Mouse (Mus musculus) MEL (cell line): ENCODE data around the gene Ambp. TPM values are rescaled to one million over a fixed set of nuclear protein-coding genes. Genes with fewer than 3 reads are reported as not detected.

ENCODE experiments used
- DNase-seq: peaks from one replicate; pipeline ENCODE4 v3.0.0; 2011; ENCODE audit warnings: low read depth, low spot score
- H3K27ac ChIP-seq: 2 replicates; pipeline ENCODE4 v1.5.1; 2012; ENCODE audit warnings: low read depth, mild to moderate bottlenecking, control low read depth, low read length, moderate library complexity; ENCODE audit not compliant: control insufficient read depth
- H3K27me3 ChIP-seq, 2 experiments: fragments of 150-350 bp in 1 of 2; sonication (generic) in 1 of 2; 2 replicates each; pipeline ENCODE4 v1.6.1; 2012; ENCODE audit warnings: low read length in 2 of 2, mild to moderate bottlenecking in 2 of 2, improper control_type of control experiment in 1 of 2, moderate library complexity in 1 of 2; ENCODE audit not compliant: insufficient read depth in 2 of 2, control insufficient read depth in 1 of 2
- H3K36me3 ChIP-seq, 2 experiments: 2 replicates each; pipeline ENCODE4 v1.6.1; 2012 to 2014; ENCODE audit warnings: low read length in 2 of 2, improper control_type of control experiment in 1 of 2, inconsistent platforms in 1 of 2, mild to moderate bottlenecking in 1 of 2; ENCODE audit not compliant: insufficient read depth in 2 of 2, control insufficient read depth in 1 of 2
- H3K4me1 ChIP-seq, 2 experiments: fragments of 150-350 bp in 1 of 2; sonication (generic) in 1 of 2; 2 replicates each; pipeline ENCODE4 v1.6.1; 2012; ENCODE audit warnings: low read length in 2 of 2, improper control_type of control experiment in 1 of 2, mild to moderate bottlenecking in 1 of 2; ENCODE audit not compliant: insufficient read depth in 2 of 2, control insufficient read depth in 1 of 2
- H3K4me3 ChIP-seq, 2 experiments: fragments of 150-350 bp in 1 of 2; sonication (generic) in 1 of 2; 2 replicates each; pipeline ENCODE4 v1.5.1; 2012; ENCODE audit warnings: low read depth in 2 of 2, low read length in 2 of 2, mild to moderate bottlenecking in 2 of 2, moderate library complexity in 2 of 2, control low read depth in 1 of 2, improper control_type of control experiment in 1 of 2; ENCODE audit not compliant: control insufficient read depth in 1 of 2, insufficient read depth in 1 of 2
- H3K79me2 ChIP-seq: 2 replicates; pipeline ENCODE4 v1.6.1; 2012; ENCODE audit warnings: mild to moderate bottlenecking, low read length, moderate library complexity; ENCODE audit not compliant: control insufficient read depth, poor library complexity, insufficient read depth
- H3K9ac ChIP-seq: 2 replicates; pipeline ENCODE4 v1.6.1; 2012; ENCODE audit warnings: low read depth, mild to moderate bottlenecking, control low read depth, low read length, moderate library complexity; ENCODE audit not compliant: control insufficient read depth, poor library complexity, severe bottlenecking
- H3K9me3 ChIP-seq: fragments of 150-350 bp; sonication (generic); replicated peaks from 2 replicates; pipeline ENCODE4 v1.6.1; 2012; ENCODE audit warnings: mild to moderate bottlenecking, low read length, improper control_type of control experiment, moderate library complexity; ENCODE audit not compliant: insufficient read depth
- BHLHE40 ChIP-seq: IDR thresholded peaks from 2 replicates; pipeline ENCODE4 v1.6.1; 2012; ENCODE audit warnings: low read depth, mild to moderate bottlenecking, inconsistent platforms, low read length, improper control_type of control experiment, borderline replicate concordance
- CHD1 ChIP-seq: IDR thresholded peaks from 2 replicates; pipeline ENCODE4 v1.6.1; 2012; ENCODE audit warnings: low read depth, mild to moderate bottlenecking, inconsistent platforms, low read length, improper control_type of control experiment
- CHD2 ChIP-seq: IDR thresholded peaks from 2 replicates; pipeline ENCODE4 v1.6.1; 2011; ENCODE audit warnings: low read length, improper control_type of control experiment
- EP300 ChIP-seq, 2 experiments: IDR thresholded peaks; 2 replicates each; pipeline ENCODE4 v1.6.1; 2011; ENCODE audit warnings: improper control_type of control experiment in 2 of 2, low read length in 2 of 2, low read depth in 1 of 2, mild to moderate bottlenecking in 1 of 2
- MAFK ChIP-seq: IDR thresholded peaks from 2 replicates; pipeline ENCODE4 v1.6.1; 2011; ENCODE audit warnings: low read depth, mild to moderate bottlenecking, low read length, improper control_type of control experiment, borderline replicate concordance
- MXI1 ChIP-seq: IDR thresholded peaks from 2 replicates; pipeline ENCODE4 v1.6.1; 2011; ENCODE audit warnings: mild to moderate bottlenecking, low read depth, low read length, improper control_type of control experiment
- POLR2AphosphoS2 ChIP-seq: IDR thresholded peaks from 2 replicates; pipeline ENCODE4 v1.6.1; 2011; ENCODE audit warnings: low read length, improper control_type of control experiment
- RAD21 ChIP-seq: IDR thresholded peaks from 2 replicates; pipeline ENCODE4 v1.6.1; 2011; ENCODE audit warnings: mild to moderate bottlenecking, low read depth, low read length, improper control_type of control experiment
- RCOR1 ChIP-seq: IDR thresholded peaks from 2 replicates; pipeline ENCODE4 v1.6.1; 2012; ENCODE audit warnings: low read depth, mild to moderate bottlenecking, inconsistent platforms, low read length, improper control_type of control experiment
- TAL1 ChIP-seq: IDR thresholded peaks from 2 replicates; pipeline ENCODE4 v1.6.1; 2012; ENCODE audit warnings: mild to moderate bottlenecking, inconsistent platforms, low read length, moderate library complexity, mixed read lengths
- TCF12 ChIP-seq: IDR thresholded peaks from 2 replicates; pipeline ENCODE4 v1.6.1; 2014; ENCODE audit warnings: low read depth, mild to moderate bottlenecking, inconsistent platforms, low read length, improper control_type of control experiment, moderate library complexity
- UBTF ChIP-seq: IDR thresholded peaks from 2 replicates; pipeline ENCODE4 v1.6.1; 2012; ENCODE audit warnings: low read depth, mild to moderate bottlenecking, inconsistent platforms, low read length, improper control_type of control experiment, moderate library complexity, borderline replicate concordance; ENCODE audit not compliant: insufficient read depth
- ZC3H11A ChIP-seq: IDR thresholded peaks from 2 replicates; pipeline ENCODE4 v1.6.1; 2012; ENCODE audit warnings: low read depth, mild to moderate bottlenecking, inconsistent platforms, low read length, improper control_type of control experiment
- ZKSCAN1 ChIP-seq: IDR thresholded peaks from 2 replicates; pipeline ENCODE4 v1.6.1; 2012; ENCODE audit warnings: low read depth, mild to moderate bottlenecking, inconsistent platforms, low read length, improper control_type of control experiment, moderate library complexity
- ZMIZ1 ChIP-seq: IDR thresholded peaks from 2 replicates; pipeline ENCODE4 v1.6.1; 2012; ENCODE audit warnings: low read depth, mild to moderate bottlenecking, inconsistent platforms, low read length, improper control_type of control experiment, moderate library complexity
- ZNF384 ChIP-seq: IDR thresholded peaks from 2 replicates; pipeline ENCODE4 v1.6.1; 2012; ENCODE audit warnings: low read depth, mild to moderate bottlenecking, inconsistent platforms, low read length, improper control_type of control experiment
- polyA plus RNA-seq, 2 experiments: library from polyadenylated mRNA; stranded (reverse) in 1 of 2; unstranded in 1 of 2; fragments of >175 nt in 1 of 2; fragments of >200 nt in 1 of 2; gene quantifications; 2 replicates each; pipeline versions ENCODE4 v1.2.1 to v1.2.4; 2012; ENCODE audit warnings: low replicate concordance in 2 of 2, low read depth in 1 of 2; ENCODE audit not compliant: insufficient read length in 2 of 2, insufficient read depth in 1 of 2, missing spikeins in 1 of 2
- total RNA-seq: library from RNA; depleted of rRNA; stranded (reverse); fragments of 300-350 nt; gene quantifications from 2 replicates; pipeline ENCODE4 v1.2.3, GENCODE M21; 2012

Ambp gene
- total and polyA plus RNA-seq, 3 experiments, result not detected

DNA sequence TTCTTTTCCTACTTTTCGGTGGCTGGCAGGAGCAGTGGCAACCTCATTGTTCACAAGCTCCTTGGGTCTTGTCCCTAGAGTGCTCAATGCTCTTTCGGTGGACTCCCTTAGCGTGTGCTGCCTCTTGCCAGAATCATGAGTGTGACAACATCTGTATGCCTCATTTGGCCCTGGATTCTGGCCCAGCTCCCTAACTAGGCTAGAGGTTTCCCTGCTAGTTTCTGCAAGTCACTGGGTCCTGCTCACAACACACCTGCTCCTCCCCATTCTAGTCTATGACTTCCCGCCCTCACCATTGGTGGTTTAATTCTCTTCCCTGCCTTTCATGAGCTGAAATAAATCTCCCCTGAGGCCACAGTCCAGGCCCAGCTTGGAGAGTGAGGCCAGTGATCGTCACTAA, 44.8 kb upstream of the Ambp start:
- no peak for TF ChIP-seq RCOR1
- TF ChIP-seq ZMIZ1, result no peak
- no peak for TF ChIP-seq ZNF384
- TF ChIP-seq, all 39 proteins: peak for 0
- Histone ChIP-seq H3K27me3 (no peaks in the 10 kb centered on the region), H3K27ac (no peak overlapping the region), H3K36me3 (no peaks in the 10 kb centered on the region), H3K9ac (no peak overlapping the region), H3K79me2 (no peaks in the 10 kb centered on the region), H3K9me3 (no peaks in the 10 kb centered on the region), H3K4me3 (no peak overlapping the region), H3K4me1 (no peaks in the 10 kb centered on the region)
- no peak for DNase-seq

GRCm38 (mm10) chr4:63194366-63194765, 39.8 kb upstream of the Ambp start:
- no peaks in the 10 kb centered on the region for H3K27me3 ChIP-seq
- H3K27ac ChIP-seq, result no peak overlapping the region
- no peak overlapping the region for H3K9ac ChIP-seq
- H3K4me1 ChIP-seq, result no peaks in the 10 kb centered on the region
- no peaks in the 10 kb centered on the region for H3K9me3 ChIP-seq
- DNase-seq, result no peak
- H3K36me3 ChIP-seq, result no peaks in the 10 kb centered on the region
- no peaks in the 10 kb centered on the region for H3K79me2 ChIP-seq
- H3K4me3 ChIP-seq, result no peak overlapping the region
- TF ChIP-seq EP300 (IDR thresholded peaks at IDR 0.05; ENCODE audit: low read depth in 1 of 2, low read length in 2 of 2) (no peak), MAFK (no peak), UBTF (no peak)

DNA sequence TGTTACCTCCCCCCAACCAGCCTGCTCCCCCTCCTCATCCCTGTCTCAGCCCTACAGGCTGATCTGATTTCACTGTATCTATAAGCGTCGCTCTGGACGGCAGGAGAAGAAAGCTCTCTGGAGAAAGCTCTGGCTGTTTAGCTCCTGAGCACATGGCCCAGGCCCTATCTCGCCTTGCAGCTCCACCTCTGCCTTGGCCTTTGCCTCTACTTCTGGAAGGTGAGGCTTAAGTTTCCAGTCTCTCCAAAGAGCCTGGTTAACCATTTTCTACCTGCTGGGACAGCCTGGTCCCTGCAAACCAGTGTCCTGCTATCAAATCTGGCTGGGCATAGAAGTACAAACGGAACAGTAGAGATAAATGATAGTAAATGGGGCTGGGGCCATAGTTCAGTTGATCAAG, 37.0 kb upstream of the Ambp start:
- H3K36me3 ChIP-seq, result no peaks in the 10 kb centered on the region
- H3K27me3 ChIP-seq, result no peaks in the 10 kb centered on the region
- H3K9me3 ChIP-seq, result no peaks in the 10 kb centered on the region
- H3K27ac ChIP-seq, result no peak overlapping the region
- no peaks in the 10 kb centered on the region for H3K79me2 ChIP-seq
- DNase-seq, result no peak
- no peak overlapping the region for H3K9ac ChIP-seq
- H3K4me1 ChIP-seq, result no peaks in the 10 kb centered on the region
- TF ChIP-seq MXI1 (no peak), CHD1 (no peak), ZKSCAN1 (no peak), TCF12 (no peak), BHLHE40 (no peak), MAFK (no peak), CHD2 (no peak), ZC3H11A (no peak), POLR2AphosphoS2 (no peak), TAL1 (no peak), EP300 (IDR thresholded peaks at IDR 0.05; ENCODE audit: low read depth in 1 of 2, low read length in 2 of 2) (no peak), RAD21 (no peak)
- H3K4me3 ChIP-seq, result no peak overlapping the region
